Mouse (Mus musculus) erythroblast, embryonic 14.5 days (primary cell): ENCODE data around the gene Arid5b. TPM values are rescaled to one million over a fixed set of nuclear protein-coding genes. Genes with fewer than 3 reads are reported as not detected.

ENCODE experiments used
- H3K27me3 ChIP-seq: 2 replicates; pipeline ENCODE4 v1.6.1; 2012; ENCODE audit warnings: inconsistent platforms; ENCODE audit not compliant: control insufficient read depth
- H3K36me3 ChIP-seq: 2 replicates; pipeline ENCODE4 v1.6.1; 2012; ENCODE audit warnings: mild to moderate bottlenecking, inconsistent platforms; ENCODE audit not compliant: control insufficient read depth
- H3K4me1 ChIP-seq: 2 replicates; pipeline ENCODE4 v1.6.1; 2012; ENCODE audit warnings: inconsistent platforms; ENCODE audit not compliant: control insufficient read depth
- H3K4me3 ChIP-seq: replicated peaks from 2 replicates; pipeline ENCODE3; 2012; ENCODE audit warnings: moderate library complexity, mild to moderate bottlenecking, inconsistent platforms
- H3K9me3 ChIP-seq: 2 replicates; pipeline ENCODE4 v1.6.1; 2012; ENCODE audit warnings: low read length, inconsistent platforms, mixed read lengths; ENCODE audit not compliant: control insufficient read depth
- GATA1 ChIP-seq: IDR thresholded peaks from 2 replicates; pipeline ENCODE4 v1.6.1; 2012; ENCODE audit warnings: low read length, inconsistent platforms, mixed read lengths
- TAL1 ChIP-seq: IDR thresholded peaks from 3 replicates; pipeline ENCODE4 v1.6.1; 2012; ENCODE audit warnings: low read length, inconsistent platforms, mixed read lengths
- polyA plus RNA-seq: library from polyadenylated mRNA; stranded (reverse); fragments of >175 nt; gene quantifications from 2 replicates; pipeline ENCODE4 v1.2.3, GENCODE M21; 2012

The Arid5b gene
- polyA plus RNA-seq, 1 experiment: 0.01 TPM

DNA sequence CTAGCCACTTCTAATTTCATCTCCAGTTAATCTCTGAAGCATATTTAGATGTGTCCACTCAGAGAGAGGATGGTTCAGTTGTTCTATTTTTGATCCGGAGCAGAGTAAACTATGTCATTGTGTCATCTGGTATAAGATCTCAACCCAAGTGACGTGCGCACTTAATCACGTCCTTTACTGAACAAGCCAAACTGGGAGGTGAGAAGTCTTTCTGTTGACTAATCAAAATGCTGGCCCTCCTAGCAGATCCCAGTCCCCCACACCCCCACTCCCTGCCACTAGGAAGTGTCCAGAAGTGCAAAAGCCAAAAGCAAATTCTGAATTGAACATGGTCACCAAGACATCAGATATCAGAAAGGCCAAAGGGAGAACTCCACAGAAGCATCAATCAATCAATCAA is 144.0 kb downstream of the Arid5b start:
- peaks cover 5% of the 10 kb centered on the region for H3K4me1 ChIP-seq
- peaks cover 24% of the 10 kb centered on the region for H3K27me3 ChIP-seq
- TF ChIP-seq TAL1 (no peak), GATA1 (no peak)
- H3K4me3 ChIP-seq: no peak overlapping the region
- no peaks in the 10 kb centered on the region; the same call in 1 of the 2 replicates for H3K36me3 ChIP-seq
- no peaks in the 10 kb centered on the region for H3K9me3 ChIP-seq

DNA sequence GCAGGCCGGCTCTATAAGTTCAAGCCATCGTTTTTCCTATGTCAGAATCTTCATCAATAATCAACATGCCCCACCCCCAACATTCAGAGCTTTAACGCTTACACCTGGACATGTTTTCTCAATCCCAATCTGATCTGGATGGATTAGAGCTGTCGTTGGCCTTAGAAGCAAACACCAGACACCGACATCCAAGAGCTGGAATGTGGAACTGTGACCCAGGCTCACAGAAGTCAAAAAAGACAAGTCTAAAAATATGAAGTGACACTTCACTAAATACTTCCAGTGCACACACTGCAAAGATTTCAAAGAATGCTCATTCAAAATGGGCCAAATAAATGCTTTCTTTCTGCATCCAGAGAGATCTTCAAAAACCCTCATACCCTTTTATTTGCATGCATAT is 144.5 kb downstream of the Arid5b start:
- no peak for TF ChIP-seq TAL1
- no peak for TF ChIP-seq GATA1
- Histone ChIP-seq H3K9me3 (no peaks in the 10 kb centered on the region), H3K27me3 (peaks cover 24% of the 10 kb centered on the region), H3K4me1 (peaks cover 5% of the 10 kb centered on the region), H3K36me3 (no peaks in the 10 kb centered on the region; the same call in 1 of the 2 replicates), H3K4me3 (no peak overlapping the region)

DNA sequence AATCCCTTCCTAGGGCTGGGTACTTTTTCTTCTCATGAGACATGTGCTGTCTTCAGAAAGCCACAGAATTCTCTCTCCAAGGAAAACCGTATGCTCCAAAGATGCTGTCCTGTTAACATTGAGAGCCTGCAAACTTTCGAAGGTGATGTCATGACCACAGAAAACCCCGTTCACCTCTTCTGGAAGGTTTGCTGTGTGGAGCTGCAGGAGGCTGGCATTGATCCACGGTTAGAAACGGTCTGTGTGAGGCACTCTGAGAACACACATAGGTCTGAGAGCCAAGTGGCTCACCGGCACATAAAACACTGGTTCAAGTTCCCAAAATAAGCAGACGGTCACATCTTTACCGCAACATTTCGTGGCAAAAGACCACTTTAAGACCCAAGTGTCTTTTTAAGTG is 145.9 kb downstream of the Arid5b start:
- TF ChIP-seq TAL1 (no peak), GATA1 (no peak)

DNA sequence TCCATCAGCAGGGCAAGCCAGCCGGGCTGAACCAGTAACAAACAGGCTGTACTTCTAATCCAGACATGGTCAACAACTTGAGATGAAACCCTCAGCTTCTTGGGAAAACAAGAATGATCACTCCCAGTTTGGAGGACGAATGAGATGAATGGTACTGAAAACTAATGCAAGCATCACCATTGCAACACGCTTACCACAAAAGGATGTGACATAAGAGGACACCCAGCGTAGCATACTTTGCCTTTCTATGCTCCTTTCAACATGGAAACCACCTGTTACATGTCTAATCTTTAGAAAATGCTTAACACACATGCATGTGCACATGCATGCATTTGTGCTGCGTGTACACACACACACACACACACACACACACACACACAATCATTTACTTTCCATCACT is 146.4 kb downstream of the Arid5b start:
- peaks cover 5% of the 10 kb centered on the region for H3K4me1 ChIP-seq
- H3K36me3 ChIP-seq: no peaks in the 10 kb centered on the region; the same call in 1 of the 2 replicates
- peaks cover 18% of the 10 kb centered on the region for H3K27me3 ChIP-seq
- TF ChIP-seq GATA1 (no peak), TAL1 (no peak)
- H3K4me3 ChIP-seq: no peak overlapping the region
- no peaks in the 10 kb centered on the region for H3K9me3 ChIP-seq

More for the DNA sequence above, 145.9 kb downstream of the Arid5b start:
- Histone ChIP-seq H3K4me3 (no peak overlapping the region), H3K36me3 (no peaks in the 10 kb centered on the region; the same call in 1 of the 2 replicates), H3K4me1 (peaks cover 5% of the 10 kb centered on the region), H3K9me3 (no peaks in the 10 kb centered on the region), H3K27me3 (peaks cover 22% of the 10 kb centered on the region)

DNA sequence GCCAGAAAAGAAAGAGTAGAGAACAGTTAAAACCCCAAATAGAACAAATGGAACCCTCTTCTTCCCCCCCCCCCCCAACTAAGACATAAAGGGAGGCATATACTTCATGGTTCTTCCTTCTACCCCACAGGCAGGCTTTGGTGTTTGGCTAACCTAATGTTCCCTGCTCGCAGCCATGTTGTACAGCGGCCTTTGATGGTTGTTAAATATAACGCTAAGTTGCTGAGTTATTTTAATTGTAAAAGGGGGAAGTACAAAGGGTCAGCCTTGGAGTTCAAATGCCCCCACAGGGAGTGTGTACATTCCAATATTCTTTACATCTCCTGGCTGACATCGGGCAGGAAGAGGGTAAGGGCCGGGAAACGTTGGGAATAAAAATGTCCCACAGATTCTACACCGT is 148.9 kb downstream of the Arid5b start:
- Histone ChIP-seq H3K9me3 (no peaks in the 10 kb centered on the region), H3K4me3 (no peak overlapping the region), H3K36me3 (no peaks in the 10 kb centered on the region; the same call in 1 of the 2 replicates), H3K4me1 (peaks cover 8% of the 10 kb centered on the region), H3K27me3 (0 out of 2 replicates have a peak, but pooled peaks cover under 1% of the 10 kb centered on the region)
- TF ChIP-seq GATA1 (no peak), TAL1 (no peak)

DNA sequence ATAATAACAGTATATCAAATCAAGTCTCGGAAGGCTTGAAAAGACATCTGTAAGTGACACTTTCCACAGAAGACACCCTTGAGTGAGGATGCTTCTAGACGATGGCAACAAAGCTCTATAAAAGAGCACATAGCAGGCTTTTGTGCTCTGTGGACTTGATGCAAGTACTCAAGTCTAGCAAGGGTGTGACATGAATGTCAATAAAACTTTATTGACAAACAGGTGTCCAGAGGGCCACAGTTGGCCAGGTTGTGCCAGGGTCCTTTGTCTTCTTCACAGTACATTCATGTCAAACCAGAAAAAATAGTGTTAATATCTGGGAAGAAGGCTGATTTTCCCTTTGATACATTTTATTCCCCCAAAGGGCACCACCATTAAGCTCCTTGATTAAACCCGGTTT is 149.5 kb downstream of the Arid5b start:
- peaks cover 8% of the 10 kb centered on the region for H3K4me1 ChIP-seq

DNA sequence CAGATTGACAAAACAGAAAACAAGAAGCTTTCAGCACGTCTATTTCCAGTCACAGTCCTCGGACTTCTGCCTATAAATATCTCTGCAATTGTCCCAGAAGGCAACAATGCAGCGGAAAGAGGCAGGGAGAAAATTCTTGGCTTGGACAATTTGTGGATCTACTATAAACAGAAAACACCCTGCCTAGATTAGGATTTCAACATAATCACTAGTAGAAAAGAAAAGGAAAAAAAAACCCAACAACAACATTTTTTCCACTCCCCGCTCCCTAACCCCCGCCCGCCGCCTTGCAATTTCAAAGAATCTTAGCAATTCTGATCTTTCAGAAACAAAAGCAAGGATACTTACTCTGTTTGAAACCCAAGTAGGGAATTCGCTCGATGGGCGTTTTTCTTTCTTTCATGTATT is 150.1 kb downstream of the Arid5b start:
- TF ChIP-seq GATA1: no peak
- TF ChIP-seq TAL1: no peak
- H3K27me3 ChIP-seq: no peaks in the 10 kb centered on the region
- H3K9me3 ChIP-seq: no peaks in the 10 kb centered on the region
- H3K4me3 ChIP-seq: no peak overlapping the region
- H3K36me3 ChIP-seq: no peaks in the 10 kb centered on the region; the same call in 1 of the 2 replicates
- H3K4me1 ChIP-seq: peaks cover 8% of the 10 kb centered on the region

More for the DNA sequence above, 149.5 kb downstream of the Arid5b start:
- no peak overlapping the region for H3K4me3 ChIP-seq
- no peaks in the 10 kb centered on the region for H3K27me3 ChIP-seq
- no peaks in the 10 kb centered on the region; the same call in 1 of the 2 replicates for H3K36me3 ChIP-seq
- TF ChIP-seq TAL1: no peak
- no peak for TF ChIP-seq GATA1
- no peaks in the 10 kb centered on the region for H3K9me3 ChIP-seq

DNA sequence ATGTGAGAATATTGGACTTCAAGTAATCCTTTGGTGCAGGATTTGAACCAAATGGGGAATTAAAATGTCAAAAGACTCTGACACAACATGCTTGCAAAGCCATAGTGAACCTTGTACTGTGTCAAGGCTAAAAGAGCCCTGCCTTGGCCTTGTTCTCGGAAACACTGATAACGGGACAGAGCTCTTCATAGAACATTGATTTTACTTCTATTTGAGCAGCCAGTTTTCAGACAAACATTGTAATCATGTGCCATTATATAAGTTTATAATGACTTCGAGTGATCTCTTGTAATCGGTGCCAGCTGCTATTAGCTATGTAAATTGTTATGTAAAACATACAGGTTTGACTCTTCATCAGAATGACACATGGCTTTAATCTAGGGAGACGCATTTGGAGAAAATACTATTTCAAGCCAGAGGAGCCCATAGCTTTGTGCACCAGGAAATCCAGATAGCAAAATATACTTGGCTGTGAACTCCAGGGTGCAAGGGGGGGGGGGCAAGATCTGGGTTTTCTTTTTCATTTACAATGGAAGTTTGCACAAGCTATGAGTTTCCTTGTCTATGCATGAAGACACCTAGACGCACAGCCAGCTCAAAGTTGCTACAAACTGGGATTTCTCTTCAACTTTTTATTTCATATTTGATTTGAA is 150.8 kb downstream of the Arid5b start:
- TF ChIP-seq TAL1 (no peak), GATA1 (no peak)

DNA sequence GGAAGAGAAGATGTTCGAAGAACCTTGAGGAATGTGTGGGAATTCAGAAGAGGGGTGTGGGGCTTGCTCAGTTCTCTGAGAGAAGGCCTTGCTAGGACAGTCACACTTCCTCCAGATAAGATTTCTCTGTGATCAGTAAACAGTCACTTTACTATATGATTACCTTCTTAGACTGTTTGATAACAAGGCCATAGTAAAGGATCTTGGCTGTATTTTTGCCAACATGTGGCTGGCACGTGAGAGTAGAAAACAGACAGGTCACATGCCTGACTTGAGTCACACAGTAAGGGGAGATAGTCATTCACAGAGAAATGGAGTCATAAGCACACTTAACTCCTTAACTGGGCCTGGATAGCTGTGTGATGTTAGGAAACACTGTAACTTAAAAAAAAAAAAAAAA is 151.4 kb downstream of the Arid5b start:
- Histone ChIP-seq H3K4me3 (no peak overlapping the region), H3K27me3 (no peaks in the 10 kb centered on the region), H3K36me3 (no peaks in the 10 kb centered on the region; the same call in 1 of the 2 replicates), H3K4me1 (peaks cover 8% of the 10 kb centered on the region), H3K9me3 (no peaks in the 10 kb centered on the region)
- TF ChIP-seq GATA1: no peak
- TF ChIP-seq TAL1: no peak

More for the DNA sequence above, 150.8 kb downstream of the Arid5b start:
- Histone ChIP-seq H3K27me3 (no peaks in the 10 kb centered on the region), H3K4me3 (no peak overlapping the region), H3K36me3 (no peaks in the 10 kb centered on the region; the same call in 1 of the 2 replicates), H3K4me1 (peaks cover 8% of the 10 kb centered on the region), H3K9me3 (no peaks in the 10 kb centered on the region)
